Mouse (Mus musculus) E14TG2a.4 (cell line): ENCODE measurements around the gene Cep95.
"Not testable (repeated sequence)": the region's sequence is repeated elsewhere in the genome, so short reads cannot be mapped to it uniquely, and the experiment has no call there.

ENCODE experiments used
- H3K27me3 ChIP-seq: 2 replicates; pipeline ENCODE4 v1.6.1; 2014; ENCODE audit warnings: low read length, control low read depth; ENCODE audit not compliant: insufficient read depth
- H3K36me3 ChIP-seq: 2 replicates; pipeline ENCODE4 v1.6.1; 2014; ENCODE audit warnings: low read length, control low read depth; ENCODE audit not compliant: insufficient read depth
- H3K4me1 ChIP-seq: replicated peaks from 2 replicates; pipeline ENCODE4 v1.6.1; 2014; ENCODE audit warnings: low read depth, low read length, control low read depth
- H3K4me3 ChIP-seq: replicated peaks from 2 replicates; pipeline ENCODE4 v1.5.1; 2014; ENCODE audit warnings: mild to moderate bottlenecking, low read length
- H3K9me3 ChIP-seq: 2 replicates; pipeline ENCODE4 v1.6.1; 2014; ENCODE audit warnings: low read length, control low read depth
- CTCF ChIP-seq: conservative IDR thresholded peaks from 2 replicates; pipeline ENCODE4 v1.5.1; 2014; ENCODE audit warnings: low read length
- NANOG ChIP-seq: IDR thresholded peaks from 2 replicates; pipeline ENCODE4 v1.6.1; 2014; ENCODE audit warnings: borderline replicate concordance, low read length, mixed read lengths
- POU5F1 ChIP-seq: IDR thresholded peaks from 2 replicates; pipeline ENCODE4 v1.6.1; 2014; ENCODE audit warnings: low read length, borderline replicate concordance

The Cep95 gene

GRCm38 (mm10) chr11:106780089-106780425, 9.0 kb upstream of the Cep95 start:
- Histone ChIP-seq H3K9me3 (no peaks in the 10 kb centered on the region), H3K27me3 (no peaks in the 10 kb centered on the region), H3K4me1 (peaks cover 58% of the 10 kb centered on the region), H3K4me3 (no peak overlapping the region), H3K36me3 (peaks cover 83% of the 10 kb centered on the region)
- TF ChIP-seq NANOG (no peak), CTCF (no peak), POU5F1 (no peak)

- Histone ChIP-seq H3K27me3 (no peaks in the 10 kb centered on the region), H3K4me3 (no peak overlapping the region), H3K9me3 (no peaks in the 10 kb centered on the region), H3K36me3 (peaks cover 83% of the 10 kb centered on the region), H3K4me1 (peaks cover 65% of the 10 kb centered on the region)
- no peak for TF ChIP-seq POU5F1
- no peak for TF ChIP-seq CTCF
- TF ChIP-seq NANOG: no peak
Observed at GRCm38 (mm10) chr11:106780590-106781220, 8.3 kb upstream of the Cep95 start.

DNA sequence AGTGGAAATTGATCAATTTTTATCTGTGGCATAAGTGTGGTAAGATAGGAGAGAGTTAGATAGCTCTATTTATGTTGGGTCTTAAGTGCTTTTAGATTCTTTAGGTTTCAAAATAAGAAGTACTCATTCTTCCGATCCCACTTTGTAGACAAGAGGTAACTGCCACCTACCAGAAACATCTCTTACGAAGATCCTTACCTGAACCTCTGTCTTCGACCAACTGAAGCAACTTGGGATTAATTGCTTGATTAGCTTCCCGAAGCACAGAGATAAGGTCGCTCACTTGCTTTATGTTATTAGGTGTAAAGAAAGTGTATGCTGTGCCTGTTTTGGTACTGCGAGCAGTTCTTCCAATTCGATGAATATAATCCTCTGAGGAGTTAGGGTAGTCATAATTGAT, 6.8 kb upstream of the Cep95 start:
- H3K27me3 ChIP-seq, H3K4me3 ChIP-seq, H3K9me3 ChIP-seq: not testable (repeated sequence)
- Histone ChIP-seq H3K36me3 (peaks cover 83% of the 10 kb centered on the region), H3K4me1 (peaks cover 71% of the 10 kb centered on the region)

DNA sequence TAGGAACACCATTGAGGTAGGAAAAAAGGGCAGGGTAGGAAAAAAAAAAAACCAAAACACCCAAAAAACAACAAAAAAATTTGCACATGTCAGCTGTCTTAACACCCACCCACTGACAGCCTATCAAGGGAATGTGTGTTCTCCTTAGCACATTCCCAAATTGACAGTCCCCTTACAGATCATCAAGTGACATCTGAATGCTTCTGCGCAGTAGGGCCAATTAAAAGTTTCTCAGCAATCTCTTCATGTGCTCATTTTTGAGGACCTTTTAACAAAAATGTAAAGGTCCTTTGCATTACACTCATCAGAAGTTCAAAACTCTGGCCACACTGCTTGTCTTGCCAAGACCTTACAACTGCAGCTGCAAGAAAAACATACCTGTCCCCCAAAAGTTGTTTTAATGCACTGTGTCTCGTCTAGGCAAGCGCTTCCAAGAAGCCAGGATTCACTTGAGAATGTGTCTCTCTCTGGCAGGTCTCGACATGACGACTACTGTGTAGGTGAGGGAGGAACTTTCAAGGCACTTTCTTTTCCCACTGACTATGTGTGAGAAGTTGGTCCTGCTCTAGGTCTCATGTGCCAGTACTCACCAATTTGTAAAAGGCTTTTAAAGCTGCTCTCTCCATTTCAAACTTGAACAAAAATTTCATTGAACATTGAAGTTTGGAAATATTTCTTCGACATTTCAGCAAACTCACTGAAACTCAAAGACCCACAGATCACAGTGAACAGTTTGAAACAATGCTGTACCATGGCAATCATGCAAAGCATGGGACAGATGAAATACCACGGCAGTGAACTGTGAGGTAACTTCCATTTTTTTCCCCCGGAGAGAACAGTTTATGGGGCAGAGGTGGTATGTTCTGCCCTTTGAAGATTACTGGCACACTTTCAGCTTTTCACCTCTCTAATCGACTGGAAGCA, 5.9 kb upstream of the Cep95 start:
- no peak for TF ChIP-seq POU5F1
- no peak for TF ChIP-seq NANOG
- no peak for TF ChIP-seq CTCF
- Histone ChIP-seq H3K27me3 (no peaks in the 10 kb centered on the region), H3K9me3 (no peaks in the 10 kb centered on the region)

GRCm38 (mm10) chr11:106784476-106784875, 4.6 kb upstream of the Cep95 start:
- Histone ChIP-seq H3K4me3 (no peak overlapping the region), H3K36me3 (peaks cover 78% of the 10 kb centered on the region), H3K9me3 (no peaks in the 10 kb centered on the region), H3K27me3 (no peaks in the 10 kb centered on the region), H3K4me1 (peaks cover 60% of the 10 kb centered on the region)
- TF ChIP-seq POU5F1 (no peak), NANOG (no peak), CTCF (no peak)

More for the DNA sequence above, 5.9 kb upstream of the Cep95 start:
- Histone ChIP-seq H3K4me1 (peaks cover 62% of the 10 kb centered on the region), H3K4me3 (no peak overlapping the region), H3K36me3 (peaks cover 78% of the 10 kb centered on the region)

DNA sequence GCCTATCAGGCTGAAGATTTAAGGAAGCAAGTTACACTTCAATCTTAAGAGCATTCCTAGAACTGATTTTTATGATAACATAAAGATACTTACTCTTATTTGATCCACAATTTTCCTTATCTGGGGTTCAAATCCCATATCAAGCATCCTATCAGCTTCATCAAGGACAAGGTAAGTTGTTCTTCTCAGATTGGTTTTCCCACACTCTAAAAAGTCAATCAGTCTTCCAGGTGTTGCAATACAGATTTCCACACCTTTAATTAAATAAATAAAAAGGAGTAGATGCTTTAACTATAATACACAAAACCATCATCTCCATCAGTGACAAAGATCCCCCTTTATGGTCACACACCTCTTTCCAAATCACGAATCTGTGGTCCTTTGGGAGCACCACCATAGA, 4.0 kb upstream of the Cep95 start:
- Histone ChIP-seq H3K27me3 (no peaks in the 10 kb centered on the region), H3K4me3 (no peak overlapping the region; the same call in 1 of the 2 replicates), H3K9me3 (no peaks in the 10 kb centered on the region), H3K36me3 (peaks cover 74% of the 10 kb centered on the region), H3K4me1 (peaks cover 60% of the 10 kb centered on the region)
- TF ChIP-seq NANOG: no peak
- no peak for TF ChIP-seq CTCF
- no peak for TF ChIP-seq POU5F1

DNA sequence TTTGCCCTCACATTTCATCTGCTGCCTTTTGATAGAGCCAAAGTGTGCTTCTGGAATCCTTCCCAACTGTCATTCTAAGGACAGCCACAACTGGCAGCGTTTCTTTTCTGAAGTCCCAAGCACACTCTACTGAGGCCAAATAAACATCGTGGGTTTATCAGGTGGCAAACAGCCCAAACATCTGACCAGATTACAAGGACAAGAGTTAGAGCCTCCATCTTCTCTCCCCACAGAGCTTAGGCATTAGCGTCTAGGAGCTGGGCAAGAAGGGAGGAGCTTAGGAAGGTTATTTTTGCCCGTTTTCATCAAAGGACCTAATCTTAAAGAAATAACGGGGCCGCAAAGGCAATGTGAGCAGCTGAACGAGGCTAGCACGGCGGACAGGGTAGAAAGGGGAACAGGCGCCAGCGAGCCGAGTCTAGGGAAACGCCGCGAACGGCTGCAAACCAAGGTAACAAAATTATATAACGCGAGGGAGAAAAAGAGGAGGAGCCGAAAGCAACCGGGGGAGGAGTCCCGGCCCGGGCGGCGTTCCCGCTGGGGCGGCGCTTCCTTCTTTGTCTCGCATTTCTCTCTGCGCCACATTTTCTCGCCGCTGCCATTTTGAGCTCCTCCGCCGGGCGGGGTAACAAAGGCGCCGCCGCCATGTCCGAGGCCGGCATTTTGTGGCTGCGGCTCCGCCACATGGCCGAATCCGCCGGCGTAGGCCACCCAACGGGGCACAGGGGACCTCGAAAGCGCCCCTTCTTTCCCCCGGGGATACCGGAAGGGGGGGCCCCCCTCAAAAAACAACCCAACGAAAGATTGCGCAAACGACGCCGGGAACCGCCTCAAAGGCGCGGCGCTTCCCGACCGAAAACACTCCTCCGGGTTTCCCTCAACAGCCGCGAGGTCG, 1.7 kb upstream of the Cep95 start:
- TF ChIP-seq NANOG (no peak), POU5F1 (no peak), CTCF (no peak)
- peak overlapping the region; percentile 96 for H3K4me3 ChIP-seq
- no peaks in the 10 kb centered on the region for H3K27me3 ChIP-seq
- peaks cover 52% of the 10 kb centered on the region for H3K4me1 ChIP-seq
- H3K36me3 ChIP-seq: peaks cover 57% of the 10 kb centered on the region
- no peaks in the 10 kb centered on the region for H3K9me3 ChIP-seq

GRCm38 (mm10) chr11:106788026-106788774, 852 bp upstream of the Cep95 start:
- peak overlapping the region; percentile 96 for H3K4me3 ChIP-seq
- no peaks in the 10 kb centered on the region for H3K27me3 ChIP-seq
- peaks cover 57% of the 10 kb centered on the region for H3K36me3 ChIP-seq
- H3K4me1 ChIP-seq: peaks cover 43% of the 10 kb centered on the region
- H3K9me3 ChIP-seq: no peaks in the 10 kb centered on the region
- TF ChIP-seq POU5F1 (no peak), CTCF (no peak), NANOG (no peak)
